26 mouse cellular contexts compared by ENCODE assay signal in the genomic region with DNA sequence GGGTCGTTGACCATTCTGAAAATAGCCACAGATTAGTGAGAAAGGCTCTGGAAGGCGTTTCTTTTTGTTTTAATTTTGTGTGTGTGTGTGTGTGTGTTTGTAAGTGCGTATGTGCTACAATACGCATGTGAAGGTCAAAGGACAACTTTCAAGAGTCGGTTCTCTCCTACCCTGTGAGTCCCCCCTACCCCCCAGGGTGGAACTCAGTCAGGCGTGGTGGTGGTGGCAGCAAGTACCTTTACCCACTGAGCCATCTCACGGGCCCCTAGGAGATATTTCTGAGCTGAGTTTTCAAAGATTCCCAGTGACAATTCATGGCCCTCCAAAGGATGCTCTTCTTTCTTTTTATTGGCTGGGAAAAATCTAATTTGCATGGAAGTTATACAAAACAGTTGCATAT.
"Had no signal": no experiment of that assay in that cellular context is flagged by ENCODE, and none has a peak within 500 bp of the region (broad histone marks: within the 10 kb centered on the region; RNA-seq: fewer than 3 reads in every experiment).

No protein-coding gene starts in this region.

- H3K4me2 ChIP-seq: embryonic facial prominence, embryonic 12.5 days; embryonic facial prominence, embryonic 13.5 days; embryonic facial prominence, embryonic 15.5 days; forebrain, embryonic 12.5 days; forebrain, embryonic 13.5 days; forebrain, embryonic 15.5 days had no signal

- H3K27me3 ChIP-seq: embryonic facial prominence, embryonic 12.5 days; embryonic facial prominence, embryonic 13.5 days; embryonic facial prominence, embryonic 15.5 days; forebrain, embryonic 15.5 days had no signal

- H3K36me3 ChIP-seq: embryonic facial prominence, embryonic 10.5 days; embryonic facial prominence, embryonic 12.5 days; embryonic facial prominence, embryonic 13.5 days; embryonic facial prominence, embryonic 15.5 days; forebrain, embryonic 10.5 days; forebrain, embryonic 12.5 days; forebrain, embryonic 15.5 days had no signal

- H3K9me3 ChIP-seq: embryonic facial prominence, embryonic 10.5 days; embryonic facial prominence, embryonic 12.5 days; embryonic facial prominence, embryonic 13.5 days; embryonic facial prominence, embryonic 15.5 days; forebrain, embryonic 10.5 days; forebrain, embryonic 12.5 days; forebrain, embryonic 13.5 days; forebrain, embryonic 15.5 days had no signal

- ATAC-seq: forebrain, embryonic 13.5 days; forebrain, embryonic 14.5 days; forebrain, embryonic 15.5 days; forebrain, embryonic 16.5 days; forebrain, postnatal 0 days had no signal

- H3K9ac ChIP-seq: embryonic facial prominence, embryonic 12.5 days; embryonic facial prominence, embryonic 13.5 days; embryonic facial prominence, embryonic 15.5 days; forebrain, embryonic 12.5 days; forebrain, embryonic 13.5 days; forebrain, embryonic 15.5 days; forebrain, postnatal 0 days had no signal

- H3K27ac ChIP-seq: embryonic facial prominence, embryonic 10.5 days; embryonic facial prominence, embryonic 12.5 days; embryonic facial prominence, embryonic 13.5 days; embryonic facial prominence, embryonic 15.5 days; forebrain, embryonic 10.5 days; forebrain, embryonic 12.5 days; forebrain, embryonic 13.5 days; forebrain, embryonic 15.5 days; gastrocnemius, adult 2 months had no signal

- H3K4me3 ChIP-seq: embryonic facial prominence, embryonic 10.5 days; embryonic facial prominence, embryonic 12.5 days; embryonic facial prominence, embryonic 13.5 days; embryonic facial prominence, embryonic 15.5 days; erythroblast, embryonic 14.5 days; forebrain, embryonic 10.5 days; forebrain, embryonic 12.5 days; forebrain, embryonic 13.5 days; forebrain, embryonic 15.5 days; gastrocnemius, adult 2 months had no signal

- DNase-seq: cerebellum, adult 2 months; cerebellum, adult 8-10 months; cerebellum, adult 9-10 months; cerebellum, adult 9-11 months; cerebellum, postnatal 25 days; cerebellum, postnatal 36 days; embryo, embryonic 11 days; forebrain, postnatal 0 days; gastrocnemius, adult 2 months; gastrocnemius, postnatal 10 days; gastrocnemius, postnatal 14 days; gastrocnemius, postnatal 25 days; gastrocnemius, postnatal 36 days; heart, adult 11 months; heart, adult 18-20 months had no signal
